Mouse (Mus musculus) MEL-GATA-1-ER (cell line): Measurements from ENCODE around the gene Rbp2.
A peak's percentile ranks its signal among the peaks of the same experiment; 100 is the strongest.

Experiments
- DNase-seq: peaks from one replicate; pipeline ENCODE4 v3.0.0-alpha.2; 2012; ENCODE audit warnings: low read depth; ENCODE audit errors: extremely low read depth

The Rbp2 gene

DNA sequence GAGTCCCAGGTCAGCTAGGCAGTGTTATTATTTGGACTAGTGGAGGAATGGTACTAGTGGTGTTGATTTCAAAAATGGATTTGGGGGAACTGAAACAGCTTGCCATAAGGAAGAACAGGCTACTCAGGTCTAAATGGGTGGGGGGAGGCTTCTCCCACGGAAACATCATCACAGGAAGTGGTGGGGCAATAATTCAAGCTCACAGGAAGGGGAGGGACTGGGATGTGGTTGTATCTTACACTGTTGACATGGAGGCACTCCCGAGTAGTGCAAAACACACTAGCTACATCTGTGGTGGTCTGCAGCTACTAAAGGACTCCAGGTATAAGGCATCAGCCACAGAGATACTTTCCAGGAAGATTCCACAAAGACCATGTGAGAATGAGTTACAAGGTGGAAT lies 38.0 kb downstream of the Rbp2 start:
- DNase-seq = no peak

DNA sequence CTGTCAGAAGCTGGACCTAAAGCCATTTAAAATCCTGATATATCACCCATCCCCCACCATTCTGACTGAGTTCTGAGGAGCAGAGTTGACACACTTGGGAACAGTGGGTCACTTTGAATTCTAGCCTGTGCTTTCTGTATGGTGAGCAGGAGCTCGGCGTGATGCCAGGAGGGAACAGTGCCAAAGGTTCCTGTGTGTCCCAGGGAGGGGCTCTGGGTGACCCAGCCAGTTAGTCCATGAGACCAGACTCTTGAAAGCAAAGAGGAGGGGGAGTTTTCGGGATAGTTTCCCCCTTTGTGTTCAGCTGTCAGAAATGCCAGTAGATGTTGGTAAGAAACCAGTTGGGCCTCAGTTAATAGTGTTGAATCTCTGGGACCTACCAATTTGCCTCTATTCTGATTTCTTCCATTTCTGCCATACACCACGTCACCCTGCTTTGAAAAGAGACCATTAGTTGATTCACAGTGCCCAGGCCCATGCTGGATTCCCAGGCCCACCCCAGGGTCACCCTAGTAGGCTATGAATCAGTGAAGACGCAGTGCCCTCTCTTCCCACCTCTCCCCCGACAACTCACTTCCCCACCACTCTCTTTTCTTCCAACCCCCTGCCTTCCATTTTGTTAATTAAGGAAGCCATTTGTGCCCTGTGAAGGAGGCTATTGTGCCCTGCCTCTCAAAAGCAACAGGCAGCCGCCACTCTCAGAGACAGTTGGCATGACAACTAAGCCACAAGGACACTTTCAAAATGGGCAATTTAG lies 39.0 kb downstream of the Rbp2 start:
- DNase-seq = no peak

DNA sequence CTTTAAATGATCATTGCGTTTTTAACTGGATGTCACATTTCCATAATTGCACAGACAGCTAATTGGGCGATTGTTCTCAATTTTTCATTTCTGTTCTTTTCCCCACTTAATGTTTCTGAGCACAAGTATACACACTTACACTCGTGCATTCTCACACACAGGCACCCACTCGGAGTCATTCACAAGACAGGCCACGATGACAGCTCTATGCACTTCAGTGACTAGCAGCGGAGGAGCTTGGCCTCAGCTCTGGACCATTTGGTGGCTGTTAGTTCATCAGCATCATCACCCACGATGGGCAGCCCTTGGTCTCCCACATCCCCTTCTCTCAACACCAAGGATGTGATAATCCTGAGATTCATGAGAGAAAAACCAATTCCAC lies 39.6 kb downstream of the Rbp2 start:
- no peak for DNase-seq

DNA sequence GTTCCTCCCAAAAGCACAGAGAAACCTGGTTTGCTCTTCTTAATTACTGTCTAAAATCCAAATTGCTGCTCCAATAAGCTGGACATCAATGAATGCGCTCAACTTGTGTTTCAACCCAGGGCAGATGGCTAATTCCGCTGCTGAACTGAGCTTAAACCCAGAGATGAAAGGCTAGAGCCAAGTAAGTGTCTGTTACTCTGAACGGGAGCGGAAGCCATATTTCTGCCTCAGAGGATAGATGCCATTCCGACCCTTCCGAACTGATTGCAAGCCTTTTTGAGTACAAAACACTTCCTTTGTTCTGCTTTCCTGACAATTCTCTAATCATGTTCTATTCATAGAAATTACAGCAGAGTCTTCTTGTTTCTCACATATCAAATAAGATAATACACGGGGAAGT lies 41.3 kb downstream of the Rbp2 start:
- no peak for DNase-seq

DNA sequence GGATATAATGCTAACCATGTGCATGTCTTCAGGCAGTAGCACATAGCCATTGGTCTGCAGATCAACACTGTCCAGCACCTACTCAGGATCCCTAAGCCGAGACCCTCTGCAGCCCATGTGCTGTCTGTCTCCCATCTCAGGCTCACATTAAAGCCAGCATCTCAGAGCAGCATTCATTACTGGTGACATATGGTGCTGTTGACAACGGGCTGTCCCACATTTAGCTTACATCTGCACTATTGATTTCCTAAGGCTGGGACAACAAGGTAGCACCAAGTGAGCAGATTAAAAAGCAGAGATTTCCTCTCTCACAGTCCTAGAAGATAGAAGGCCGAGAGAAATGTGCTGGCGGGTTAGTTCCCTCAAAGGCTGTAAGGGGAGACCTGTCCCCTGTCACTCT lies 43.9 kb downstream of the Rbp2 start:
- no peak for DNase-seq

DNA sequence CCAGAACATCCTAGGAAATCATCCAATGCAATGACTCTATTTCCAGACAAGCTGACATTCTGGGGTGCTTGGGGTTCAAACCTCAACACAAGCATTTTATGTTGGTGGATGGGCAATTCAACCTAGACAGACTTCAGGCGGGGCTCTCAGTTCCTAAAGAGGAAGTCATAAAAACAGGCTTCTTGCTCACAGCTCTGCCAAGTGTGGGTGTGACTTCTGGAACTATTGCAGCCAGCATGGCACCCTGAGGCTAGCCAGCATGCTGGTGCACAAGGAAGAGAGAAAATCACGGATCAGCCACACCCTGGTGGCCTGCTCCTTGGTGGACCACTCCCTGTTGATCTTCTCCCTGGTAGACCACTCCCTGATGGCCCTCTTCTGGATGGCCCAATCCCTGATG lies 45.1 kb downstream of the Rbp2 start:
- peak; percentile 32 for DNase-seq

DNA sequence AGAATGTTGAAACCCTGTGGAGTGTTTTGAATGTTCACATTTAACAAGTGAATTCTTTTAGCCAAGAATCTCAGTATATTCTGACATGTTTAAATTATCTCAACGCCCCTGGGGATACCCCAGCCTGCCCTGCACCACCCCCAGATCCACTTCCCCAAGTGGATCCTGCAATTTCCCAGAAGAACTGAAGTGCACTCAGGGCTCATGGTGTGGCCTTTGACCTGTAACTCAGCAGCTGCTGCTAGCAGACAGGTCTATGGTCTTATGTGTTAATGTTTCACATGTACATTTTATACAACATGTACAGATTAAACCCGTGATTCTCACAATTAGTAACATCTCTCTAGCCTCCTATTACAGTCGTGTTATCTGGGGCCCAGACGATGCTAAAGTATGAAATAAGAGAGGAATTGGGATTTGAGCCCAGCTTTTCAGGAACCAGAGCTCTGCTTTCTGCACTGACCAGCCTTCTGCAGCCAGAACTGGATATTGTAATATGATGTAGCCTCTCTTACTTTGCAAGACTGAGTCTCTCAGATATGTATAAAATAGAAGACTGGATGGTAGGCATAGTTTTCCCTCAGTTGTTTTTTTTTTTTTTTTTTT lies 48.9 kb downstream of the Rbp2 start:
- no peak for DNase-seq

DNA sequence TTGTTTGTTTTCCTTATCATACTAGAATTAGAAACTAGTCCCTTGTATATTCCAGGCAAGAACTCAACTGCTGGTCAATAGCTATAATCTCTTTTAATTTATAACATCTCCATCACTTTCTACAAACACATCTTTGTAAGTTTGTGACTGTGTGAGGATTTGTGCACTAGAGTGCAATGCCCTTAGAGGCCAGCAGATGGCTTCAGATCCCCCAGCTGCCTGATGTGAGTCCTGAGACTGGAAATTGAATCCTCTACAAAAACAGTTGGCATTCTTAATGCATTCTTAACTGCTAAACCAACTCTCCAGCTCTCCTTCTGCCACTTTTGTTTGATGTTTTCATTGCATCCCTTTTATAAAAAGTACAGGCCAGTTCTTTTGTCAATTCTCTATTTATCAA lies 49.8 kb downstream of the Rbp2 start:
- DNase-seq = peak; percentile 14

DNA sequence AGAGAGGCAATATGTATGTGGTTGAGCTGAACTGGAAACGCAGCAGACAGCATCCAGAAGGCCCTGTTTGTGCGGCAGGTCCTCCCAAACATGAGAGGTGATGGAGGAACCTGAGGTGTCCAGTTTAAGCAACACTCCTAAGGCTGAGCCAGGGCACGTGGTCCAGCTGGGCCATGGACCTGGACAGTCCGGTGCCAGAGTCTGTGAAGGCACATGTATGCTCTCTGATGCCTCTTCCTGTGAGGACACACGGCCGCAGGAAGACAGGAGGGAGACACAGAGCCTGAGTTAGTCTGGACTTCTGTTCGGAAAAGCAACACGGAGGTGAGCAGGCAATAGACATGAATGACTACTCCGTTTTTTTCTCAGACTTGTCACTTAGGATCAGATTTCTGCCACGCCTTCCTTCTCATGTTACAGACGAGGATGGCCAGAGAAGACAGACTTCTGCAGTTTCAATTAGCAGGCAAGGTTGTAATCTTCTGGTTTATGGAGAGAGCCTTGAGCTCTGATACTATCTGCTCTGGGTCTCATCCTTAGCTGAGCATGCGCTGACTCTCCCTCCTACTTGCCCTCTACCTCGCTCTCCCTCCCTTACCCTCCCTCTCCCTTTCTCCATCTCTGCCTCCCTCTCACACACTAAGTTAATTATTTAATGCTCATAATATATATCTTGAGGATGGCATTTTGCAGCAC lies 52.2 kb downstream of the Rbp2 start:
- no peak for DNase-seq

DNA sequence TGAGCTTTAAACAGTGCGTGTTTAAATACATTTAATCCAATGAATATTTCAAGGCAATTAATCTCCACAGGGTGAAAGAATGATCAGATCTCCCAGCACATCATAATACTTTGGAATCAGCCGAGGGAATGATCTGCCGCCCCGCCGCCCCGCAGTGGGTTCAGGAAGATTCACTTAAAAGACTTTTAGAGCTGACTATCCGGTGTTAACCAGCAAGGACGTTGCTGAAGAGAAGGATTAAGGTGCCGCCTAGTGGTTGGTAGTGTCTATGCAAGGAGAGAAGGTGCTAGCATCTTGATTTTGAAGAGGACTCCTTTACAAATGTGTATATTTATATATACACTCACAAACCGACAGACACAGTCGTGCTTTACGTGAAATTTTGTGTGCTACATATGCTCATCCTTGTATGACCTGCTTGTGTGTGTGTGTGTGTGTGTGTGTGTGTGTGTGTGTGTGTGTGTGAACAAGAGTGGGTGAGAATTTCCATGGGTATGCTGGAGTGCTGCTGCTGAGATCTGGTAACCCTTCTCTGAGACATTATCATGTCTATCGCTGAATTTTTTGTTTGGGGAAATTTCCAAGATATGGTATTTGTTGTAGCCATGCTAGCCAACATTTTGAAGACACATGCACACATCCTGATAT lies 52.9 kb downstream of the Rbp2 start:
- peak; percentile 66 for DNase-seq

DNA sequence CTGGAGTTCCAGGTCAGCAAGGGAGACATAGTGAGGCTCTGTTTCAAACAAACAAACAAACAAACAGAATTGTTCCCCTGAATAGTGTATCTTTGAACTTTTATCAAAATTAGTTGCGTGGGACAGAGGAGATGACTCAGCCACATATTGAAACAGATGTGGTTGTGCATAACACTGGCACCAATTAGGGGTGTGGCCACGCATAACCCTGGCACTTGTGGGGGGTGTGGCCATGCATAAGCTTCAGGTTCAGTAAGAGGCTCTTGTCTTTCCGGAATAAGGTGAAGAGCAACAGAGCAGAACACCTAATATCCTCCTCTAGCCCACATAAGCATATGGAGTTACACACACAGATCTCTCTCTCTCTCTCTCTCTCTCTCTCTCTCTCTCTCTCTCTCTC lies 58.1 kb downstream of the Rbp2 start:
- DNase-seq = no peak
